Mouse (Mus musculus) limb, embryonic 12.5 days (tissue): ENCODE measurements around the gene Arsg. TPM values are rescaled to one million over a fixed set of nuclear protein-coding genes. Genes with fewer than 3 reads are reported as not detected.
"Not testable (repeated sequence)": the region's sequence is repeated elsewhere in the genome, so short reads cannot be mapped to it uniquely, and the experiment has no call there.

Experiments
- ATAC-seq: fragments of 200-750 bp; cut with Nextera tagmentation; 2 replicates; pipeline ENCODE4 v1.8.0; 2017; ENCODE audit warnings: low read depth, moderate TSS enrichment; ENCODE audit not compliant: insufficient number of reproducible peaks, insufficient read depth, low FRiP score, low TSS enrichment
- H3K27ac ChIP-seq: fragments of 300-500 bp; sonication (generic); 2 replicates; pipeline ENCODE4 v1.5.1; 2016; ENCODE audit warnings: mild to moderate bottlenecking, moderate library complexity
- H3K27me3 ChIP-seq: fragments of 300-500 bp; sonication (generic); 2 replicates; pipeline ENCODE4 v1.6.1; 2016; ENCODE audit warnings: mild to moderate bottlenecking, moderate library complexity
- H3K36me3 ChIP-seq: fragments of 300-500 bp; sonication (generic); 2 replicates; pipeline ENCODE4 v1.6.1; 2016; ENCODE audit warnings: mild to moderate bottlenecking, moderate library complexity
- H3K4me1 ChIP-seq: fragments of 300-500 bp; sonication (generic); replicated peaks from 2 replicates; pipeline ENCODE4 v1.6.1; 2016
- H3K4me2 ChIP-seq: fragments of 300-500 bp; sonication (generic); 2 replicates; pipeline ENCODE4 v1.6.1; 2016; ENCODE audit warnings: mild to moderate bottlenecking, moderate library complexity
- H3K4me3 ChIP-seq: fragments of 300-500 bp; sonication (generic); replicated peaks from 2 replicates; pipeline ENCODE4 v1.5.1; 2016; ENCODE audit warnings: mild to moderate bottlenecking
- H3K9ac ChIP-seq: fragments of 300-500 bp; sonication (generic); replicated peaks from 2 replicates; pipeline ENCODE4 v1.6.1; 2016; ENCODE audit warnings: mild to moderate bottlenecking, moderate library complexity
- H3K9me3 ChIP-seq: fragments of 300-500 bp; sonication (generic); 2 replicates; pipeline ENCODE4 v1.6.1; 2016; ENCODE audit warnings: mild to moderate bottlenecking, moderate library complexity
- WGBS: fragments of 180-500 bp; shearing (Covaris S2); methylation state at CpG from one replicate; pipeline ENCODE4 v1.1.7; 2016; 5-methylcytosine and 5-hydroxymethylcytosine counted together
- polyA plus RNA-seq: library from polyadenylated mRNA; unstranded; fragments of >200 nt; fragmentation: Nextera tagmentation; extraction: Ambion mirVana; gene quantifications from 2 replicates; pipeline ENCODE4 v1.2.1, GENCODE M21; 2016

The Arsg gene
- polyA plus RNA-seq, 1 experiment from 2014 or later = 4.3 TPM

- H3K27ac ChIP-seq = no peak overlapping the region
- no peak overlapping the region for H3K9ac ChIP-seq
- no peaks in the 10 kb centered on the region for H3K4me1 ChIP-seq
- H3K4me3 ChIP-seq = no peak overlapping the region
- ATAC-seq = no peak
- H3K27me3 ChIP-seq = peaks cover 10% of the 10 kb centered on the region; the same call in 1 of the 2 replicates
- no peak overlapping the region for H3K4me2 ChIP-seq
- 83% methylated on average over 16 of the region's 16 CpGs for WGBS
- no peaks in the 10 kb centered on the region for H3K36me3 ChIP-seq
- no peaks in the 10 kb centered on the region for H3K9me3 ChIP-seq
Measured at GRCm38 (mm10) chr11:109479575-109480285, 6.6 kb downstream of the Arsg start.

DNA sequence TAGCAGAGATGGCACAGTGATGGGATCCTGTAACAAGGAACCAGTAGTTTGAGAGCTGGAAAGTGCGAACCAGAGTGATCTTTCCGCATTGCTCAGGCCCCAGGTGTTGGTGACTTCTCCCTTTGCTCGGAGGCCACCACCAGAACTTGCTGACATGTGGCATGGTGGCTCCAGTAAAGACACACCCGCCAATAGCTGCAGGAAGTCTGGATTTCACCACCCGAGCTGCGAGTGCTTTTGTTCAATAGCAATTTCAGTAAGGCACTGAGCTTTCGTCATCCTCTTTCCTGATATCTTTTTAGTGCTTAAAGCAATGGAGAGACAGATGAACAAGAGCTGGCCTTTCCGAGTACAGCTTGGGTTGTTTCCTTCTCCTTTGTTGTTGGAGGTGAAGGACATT is 7.3 kb downstream of the Arsg start:
- H3K9ac ChIP-seq = no peak overlapping the region
- no peak overlapping the region for H3K4me2 ChIP-seq
- ATAC-seq = no peak
- H3K4me3 ChIP-seq = no peak overlapping the region
- H3K27ac ChIP-seq = no peak overlapping the region
- H3K4me1 ChIP-seq = no peaks in the 10 kb centered on the region
- 80% methylated on average over 8 of the region's 8 CpGs for WGBS
- H3K27me3 ChIP-seq = peaks cover 9% of the 10 kb centered on the region; the same call in 1 of the 2 replicates
- H3K9me3 ChIP-seq = no peaks in the 10 kb centered on the region
- H3K36me3 ChIP-seq = no peaks in the 10 kb centered on the region

DNA sequence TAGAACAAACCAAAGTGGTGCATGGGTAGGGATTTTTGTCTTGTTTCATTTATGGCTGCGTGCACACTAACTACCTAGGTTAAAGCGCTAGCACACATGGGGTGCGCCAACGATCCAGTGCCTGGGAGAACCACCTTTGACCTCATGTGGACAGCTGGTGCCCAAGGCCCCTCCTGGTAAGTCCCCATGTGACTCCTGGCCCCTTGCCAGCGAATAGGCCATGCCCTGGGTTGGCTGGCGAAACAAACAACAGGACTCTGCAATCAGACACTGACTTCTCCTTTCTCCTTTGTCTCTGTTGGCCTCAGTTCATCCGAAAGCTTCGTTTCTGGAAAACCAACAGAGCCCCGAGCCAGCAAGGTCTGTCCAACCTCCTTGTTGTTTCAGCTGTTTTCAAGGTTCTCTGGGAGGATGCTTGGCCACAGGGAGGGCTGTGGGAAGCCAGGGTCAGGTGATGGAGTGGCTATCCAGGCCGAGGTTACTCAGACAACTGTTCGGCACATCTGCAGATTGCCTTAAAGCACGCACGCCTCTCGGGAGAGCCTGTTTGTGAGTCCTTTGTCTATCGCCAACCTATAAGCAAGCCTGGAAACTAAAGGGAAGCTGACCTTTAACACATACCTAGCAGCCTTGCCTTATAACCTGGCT is 12.3 kb downstream of the Arsg start:
- no peak for ATAC-seq
- Histone ChIP-seq H3K4me3 (no peak overlapping the region), H3K4me2 (no peak overlapping the region), H3K27me3 (no peaks in the 10 kb centered on the region), H3K9me3 (no peaks in the 10 kb centered on the region), H3K4me1 (no peaks in the 10 kb centered on the region), H3K27ac (no peak overlapping the region), H3K9ac (no peak overlapping the region), H3K36me3 (no peaks in the 10 kb centered on the region)
- 86% methylated on average over 15 of the region's 15 CpGs for WGBS

GRCm38 (mm10) chr11:109487111-109487510 is 13.9 kb downstream of the Arsg start:
- ATAC-seq = no peak
- Histone ChIP-seq H3K4me3 (no peak overlapping the region), H3K4me1 (no peaks in the 10 kb centered on the region; the same call in 1 of the 2 replicates), H3K27me3 (no peaks in the 10 kb centered on the region), H3K27ac (no peak overlapping the region), H3K9me3 (no peaks in the 10 kb centered on the region), H3K9ac (no peak overlapping the region), H3K36me3 (no peaks in the 10 kb centered on the region), H3K4me2 (no peak overlapping the region)
- 71% methylated on average over 1 of the region's 1 CpGs for WGBS

DNA sequence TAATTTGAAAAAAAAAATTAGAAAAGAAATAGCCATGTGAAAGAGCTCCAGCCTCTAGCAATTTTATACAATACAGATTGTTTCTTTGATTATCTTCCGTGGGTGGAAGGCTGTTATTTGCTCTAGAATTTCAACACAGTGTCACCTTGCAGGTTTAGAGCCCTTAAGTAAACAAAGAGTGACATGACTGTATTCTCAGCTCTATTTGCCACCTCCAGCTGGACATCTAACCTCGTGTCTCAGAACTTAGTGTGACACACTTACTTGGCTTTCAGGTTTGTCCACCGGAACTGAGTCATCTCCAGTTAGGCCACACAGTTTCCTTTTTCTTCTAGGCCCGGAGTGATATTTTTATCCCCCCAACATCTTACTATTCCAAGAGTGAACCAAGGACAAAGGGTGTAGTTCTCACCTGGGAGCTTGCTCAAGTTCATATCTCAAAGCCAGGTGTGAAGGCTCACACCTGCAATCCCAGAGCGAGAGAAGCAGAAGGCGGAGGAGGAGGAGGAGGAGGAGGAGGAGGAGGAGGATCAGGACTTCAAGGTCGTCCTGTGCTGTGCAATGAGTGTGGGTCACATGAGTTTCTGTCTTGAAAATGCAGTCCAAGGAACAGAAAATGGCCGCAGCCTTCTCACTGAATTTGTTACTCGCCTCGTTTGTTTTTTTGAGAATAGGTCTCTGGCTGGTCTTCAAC is 15.0 kb downstream of the Arsg start:
- no peaks in the 10 kb centered on the region for H3K36me3 ChIP-seq
- no peak overlapping the region for H3K4me2 ChIP-seq
- H3K4me3 ChIP-seq = no peak overlapping the region
- no peak for ATAC-seq
- no peaks in the 10 kb centered on the region; the same call in 1 of the 2 replicates for H3K4me1 ChIP-seq
- no peaks in the 10 kb centered on the region for H3K27me3 ChIP-seq
- H3K9ac ChIP-seq = no peak overlapping the region
- WGBS = 80% methylated on average over 10 of the region's 10 CpGs
- H3K27ac ChIP-seq = no peak overlapping the region
- H3K9me3 ChIP-seq = no peaks in the 10 kb centered on the region

GRCm38 (mm10) chr11:109489763-109490162 is 16.6 kb downstream of the Arsg start:
- H3K36me3 ChIP-seq = no peaks in the 10 kb centered on the region
- ATAC-seq = no peak
- H3K4me1 ChIP-seq = no peaks in the 10 kb centered on the region; the same call in 1 of the 2 replicates
- H3K9ac ChIP-seq = no peak overlapping the region
- no peaks in the 10 kb centered on the region for H3K9me3 ChIP-seq
- no peak overlapping the region for H3K4me3 ChIP-seq
- WGBS = 58% methylated on average over 2 of the region's 2 CpGs
- no peak overlapping the region for H3K4me2 ChIP-seq
- H3K27ac ChIP-seq = no peak overlapping the region
- no peaks in the 10 kb centered on the region for H3K27me3 ChIP-seq

GRCm38 (mm10) chr11:109491844-109492243 is 18.7 kb downstream of the Arsg start:
- WGBS = 62% methylated on average over 4 of the region's 4 CpGs

GRCm38 (mm10) chr11:109492847-109493464 is 19.8 kb downstream of the Arsg start:
- H3K9me3 ChIP-seq, H3K4me2 ChIP-seq, H3K27me3 ChIP-seq, H3K36me3 ChIP-seq, H3K27ac ChIP-seq, H3K4me1 ChIP-seq, H3K4me3 ChIP-seq, H3K9ac ChIP-seq, ATAC-seq: not testable (repeated sequence)
- WGBS = 74% methylated on average over 8 of the region's 8 CpGs

More at GRCm38 (mm10) chr11:109491844-109492243, 18.7 kb downstream of the Arsg start:
- Histone ChIP-seq H3K4me3 (no peak overlapping the region), H3K27ac (no peak overlapping the region), H3K9ac (no peak overlapping the region), H3K36me3 (no peaks in the 10 kb centered on the region), H3K4me1 (no peaks in the 10 kb centered on the region; the same call in 1 of the 2 replicates), H3K27me3 (peaks cover 5% of the 10 kb centered on the region; the same call in 1 of the 2 replicates), H3K9me3 (no peaks in the 10 kb centered on the region), H3K4me2 (no peak overlapping the region)
- no peak for ATAC-seq

GRCm38 (mm10) chr11:109494890-109495770 is 22.0 kb downstream of the Arsg start:
- 36% methylated on average over 24 of the region's 24 CpGs for WGBS
- Histone ChIP-seq H3K36me3 (no peaks in the 10 kb centered on the region), H3K4me3 (no peak overlapping the region), H3K9ac (no peak overlapping the region), H3K4me1 (peaks cover 5% of the 10 kb centered on the region), H3K9me3 (no peaks in the 10 kb centered on the region), H3K27ac (no peak overlapping the region), H3K4me2 (no peak overlapping the region), H3K27me3 (peaks cover 5% of the 10 kb centered on the region; the same call in 1 of the 2 replicates)
- ATAC-seq = no peak

- Histone ChIP-seq H3K27ac (no peak overlapping the region), H3K9me3 (no peaks in the 10 kb centered on the region), H3K27me3 (peaks cover 5% of the 10 kb centered on the region; the same call in 1 of the 2 replicates), H3K36me3 (no peaks in the 10 kb centered on the region), H3K4me3 (no peak overlapping the region), H3K4me2 (no peak overlapping the region), H3K4me1 (peaks cover 5% of the 10 kb centered on the region), H3K9ac (no peak overlapping the region)
- WGBS = 43% methylated on average over 14 of the region's 14 CpGs
- no peak for ATAC-seq
Measured at GRCm38 (mm10) chr11:109495771-109496474, 22.7 kb downstream of the Arsg start.
